Mouse (Mus musculus): ENCODE measurements around the gene Kat7.

DNA sequence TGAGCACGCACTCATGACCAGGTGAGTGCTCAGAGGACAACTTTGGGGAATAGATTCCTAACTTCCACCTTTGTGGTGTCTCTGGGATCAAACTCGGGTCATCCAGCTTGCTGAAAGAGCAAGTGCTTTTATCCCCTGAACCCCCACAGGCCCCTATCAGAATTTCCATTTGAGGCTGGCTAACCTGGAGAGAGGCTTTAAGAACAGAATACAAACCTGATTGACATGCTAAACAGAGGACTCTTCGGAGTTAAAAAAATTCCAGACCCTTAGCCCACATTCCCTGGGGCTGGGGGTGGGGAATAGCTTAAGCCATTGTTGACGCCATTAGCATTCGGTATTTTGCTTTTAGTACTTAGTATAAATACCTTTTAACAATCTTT lies 1.4 kb upstream of the Kat7 start:
- TF ChIP-seq CTCF (IDR thresholded peaks at IDR 0.05; ENCODE audit: low read depth) (no peak), EP300 (IDR thresholded peaks at IDR 0.05; ENCODE audit: low read depth) (no peak)
